Mouse (Mus musculus) E14TG2a.4 (cell line): ENCODE measurements at regions not wholly inside any gene's neighbourhood (a gene's known extent, or its start where the extent isn't known, plus 50 kb on each side); places are given as distances from the start of the nearest gene placed in this dataset.

Source experiments
- CTCF ChIP-seq: conservative IDR thresholded peaks from 2 replicates; pipeline ENCODE4 v1.5.1; 2014; ENCODE audit warnings: low read length
- NANOG ChIP-seq: IDR thresholded peaks from 2 replicates; pipeline ENCODE4 v1.6.1; 2014; ENCODE audit warnings: borderline replicate concordance, low read length, mixed read lengths
- POU5F1 ChIP-seq: IDR thresholded peaks from 2 replicates; pipeline ENCODE4 v1.6.1; 2014; ENCODE audit warnings: low read length, borderline replicate concordance

- TF ChIP-seq CTCF = no peak
- no peak for TF ChIP-seq POU5F1
- no peak for TF ChIP-seq NANOG
Measured at GRCm38 (mm10) chr15:62224191-62224590, 1301.4 kb upstream of the A1bg start.
